In genomic region chr16:92674916-92675450, GRCm38 (mm10) we compare ENCODE assay signal across 12 mouse cellular contexts.
"Had no signal": no experiment of that assay in that cellular context is flagged by ENCODE, and none has a peak within 500 bp of the region (broad histone marks: within the 10 kb centered on the region; RNA-seq: fewer than 3 reads in every experiment).

No protein-coding gene starts in this region.

- H3K9me3 ChIP-seq: intestine, embryonic 15.5 days; limb, embryonic 10.5 days; liver, embryonic 12.5 days; midbrain, embryonic 12.5 days; neural tube, embryonic 13.5 days had no signal

- H3K9ac ChIP-seq: intestine, embryonic 15.5 days; liver, embryonic 12.5 days; midbrain, embryonic 12.5 days; neural tube, embryonic 13.5 days had no signal

- H3K27me3 ChIP-seq: intestine, embryonic 15.5 days; liver, embryonic 12.5 days; midbrain, embryonic 12.5 days; neural tube, embryonic 13.5 days had no signal

- DNase-seq: kidney, adult 2 months; kidney, postnatal 25 days; right cerebral cortex, postnatal 14 days; thymus, postnatal 4 days had no signal

- H3K4me2 ChIP-seq: intestine, embryonic 15.5 days; liver, embryonic 12.5 days; midbrain, embryonic 12.5 days; neural tube, embryonic 13.5 days had no signal

- H3K4me1 ChIP-seq: intestine, embryonic 15.5 days; liver, embryonic 12.5 days; midbrain, embryonic 12.5 days; neural tube, embryonic 13.5 days had no signal

- H3K4me3 ChIP-seq: intestine, embryonic 15.5 days; left cerebral cortex, adult 2 months; limb, embryonic 10.5 days; liver, embryonic 12.5 days; midbrain, embryonic 12.5 days; neural tube, embryonic 13.5 days had no signal

- H3K27ac ChIP-seq: intestine, embryonic 15.5 days; left cerebral cortex, adult 2 months; liver, embryonic 12.5 days; midbrain, embryonic 12.5 days; neural tube, embryonic 13.5 days; stomach, postnatal 0 days had no signal

- H3K36me3 ChIP-seq: intestine, embryonic 15.5 days; limb, embryonic 10.5 days; midbrain, embryonic 12.5 days; neural tube, embryonic 13.5 days had no signal

- ATAC-seq: intestine, embryonic 15.5 days; liver, embryonic 12.5 days; midbrain, embryonic 16.5 days had no signal
